ENCODE assay signal across 9 mouse cellular contexts in genomic region chr8:123021259-123021658, GRCm38 (mm10). TPM values are rescaled to one million over a fixed set of nuclear protein-coding genes. Genes with fewer than 3 reads are reported as not detected.
A peak's percentile ranks its signal among the peaks of the same experiment; 100 is the strongest.
DNase-seq lines count a peak whose midpoint lies in the region; ATAC-seq and TF ChIP-seq lines count a peak whose summit lies in the region.
"Had no signal": no experiment of that assay in that cellular context is flagged by ENCODE, and none has a peak within 500 bp of the region (broad histone marks: within the 10 kb centered on the region; RNA-seq: fewer than 3 reads in every experiment).

No protein-coding gene starts in this region.

- intact Hi-C loops in gastrocnemius, adult 2 months (cut with DNase I), result no loop called here
- intact Hi-C loops in left cerebral cortex, postnatal 36 days (cut with DNase I), result no loop called here

- 64% methylated on average over 1 of the region's 1 CpGs for WGBS in hindbrain, embryonic 12.5 days

- H3K4me2 ChIP-seq in hindbrain, embryonic 12.5 days (replicated peaks), result no peak overlapping the region

- no peak overlapping the region for H3K9ac ChIP-seq in hindbrain, embryonic 12.5 days

- H3K36me3 ChIP-seq in hindbrain, embryonic 12.5 days, result no peaks in the 10 kb centered on the region; the same call in 1 of the 2 replicates

- no peak overlapping the region for H3K4me3 ChIP-seq in gastrocnemius, adult 2 months
- H3K4me3 ChIP-seq in embryonic fibroblast, embryonic 13.5 days (ENCODE audit: insufficient read depth, low read length), result no peak overlapping the region
- H3K4me3 ChIP-seq in hindbrain, embryonic 12.5 days, result no peak overlapping the region

- ATAC-seq in hindbrain, embryonic 12.5 days (ENCODE audit: low FRiP score), result no peak

- H3K27me3 ChIP-seq in hindbrain, embryonic 12.5 days, result no peaks in the 10 kb centered on the region

- peaks cover 24% of the 10 kb centered on the region for H3K4me1 ChIP-seq in embryonic fibroblast, embryonic 13.5 days (ENCODE audit: control insufficient read depth, insufficient read depth, low read length)
- peaks cover 13% of the 10 kb centered on the region for H3K4me1 ChIP-seq in hindbrain, embryonic 12.5 days

- H3K9me3 ChIP-seq in hindbrain, embryonic 12.5 days (replicated peaks), result no peaks in the 10 kb centered on the region

- peak overlapping the region; percentile 69 for H3K27ac ChIP-seq in gastrocnemius, adult 2 months
- peak overlapping the region; percentile 74 for H3K27ac ChIP-seq in embryonic fibroblast, embryonic 13.5 days (ENCODE audit: insufficient read depth, low read length)
- no peak overlapping the region for H3K27ac ChIP-seq in hindbrain, embryonic 12.5 days

- peak; percentile 42 for DNase-seq in gastrocnemius, adult 2 months
- DNase-seq in gastrocnemius, postnatal 25 days, result no peak
- peak; percentile 84 for DNase-seq in 3T3-L1 (ENCODE audit: low read depth, low spot score)
- peak; percentile 69 for DNase-seq in lung, postnatal 25 days (ENCODE audit: low spot score)
- no peak for DNase-seq in left cerebral cortex, postnatal 36 days (ENCODE audit: low spot score in 2 of 2)
- no peak for DNase-seq in cerebellum, adult 9-11 months
- DNase-seq: cerebellum, adult 11-12 months had no signal

- no peak for TF ChIP-seq POLR2A in embryonic fibroblast, embryonic 13.5 days (IDR thresholded peaks at IDR 0.05; ENCODE audit: low read depth, low read length)

- TF ChIP-seq CTCF in gastrocnemius, adult 2 months (IDR thresholded peaks at IDR 0.05), result no peak
- TF ChIP-seq CTCF in embryonic fibroblast, embryonic 13.5 days (IDR thresholded peaks at IDR 0.05; ENCODE audit: borderline replicate concordance, insufficient read depth, low read length), result no peak

RNA-seq across cellular contexts. Expression of gene Ankrd11, which starts 20.8 kb away (rescaled TPM):
- 10 to 100 TPM; 60.3 to 62.1 TPM for total RNA-seq in gastrocnemius, adult 2 months (2021)
- total RNA-seq in gastrocnemius, postnatal 25 days (2021), result 10 to 100 TPM; 43.5 to 51.1 TPM
- polyA plus RNA-seq in embryonic fibroblast, embryonic 13.5 days (2011; ENCODE audit: insufficient read length, low read depth, missing spikeins), result 76.2 and 83.5 TPM in 2 replicates
- 100 to 1,000 TPM; 145 to 177 TPM for total RNA-seq in left cerebral cortex, postnatal 36 days (2021)
- polyA plus RNA-seq in hindbrain, embryonic 12.5 days (2016; fragmentation: Nextera tagmentation; extraction: Ambion mirVana), result 87.0 and 90.1 TPM in 2 replicates

RNA-seq across cellular contexts. Expression of gene Spg7, which starts 41.5 kb away (rescaled TPM):
- total RNA-seq in gastrocnemius, adult 2 months (2021), result 10 to 100 TPM; 67.4 to 74.9 TPM
- total RNA-seq in gastrocnemius, postnatal 25 days (2021), result 10 to 100 TPM; 60.5 to 66.3 TPM
- 52.4 and 80.7 TPM in 2 replicates for polyA plus RNA-seq in embryonic fibroblast, embryonic 13.5 days (2011; ENCODE audit: insufficient read length, low read depth, missing spikeins)
- 10 to 100 TPM; 58.2 to 62.2 TPM for total RNA-seq in left cerebral cortex, postnatal 36 days (2021)
- 62.6 and 63.9 TPM in 2 replicates for polyA plus RNA-seq in hindbrain, embryonic 12.5 days (2016; fragmentation: Nextera tagmentation; extraction: Ambion mirVana)

Comparison
In these comparisons a context has a peak if more than half of its experiments do, and no peak if none do; other contexts are left out.
1. DNase-seq: peak in gastrocnemius, adult 2 months (single experiment), 3T3-L1 (single experiment) and lung, postnatal 25 days (single experiment); none in gastrocnemius, postnatal 25 days (single experiment), left cerebral cortex, postnatal 36 days (0 of 2) and cerebellum, adult 9-11 months (single experiment).